Mouse (Mus musculus): ENCODE results near the gene Kif5a. TPM values are rescaled to one million over a fixed set of nuclear protein-coding genes. Genes with fewer than 3 reads are reported as not detected.

Kif5a gene
- polyA plus RNA-seq, 2 experiments = 0.01 to 0.11 TPM

DNA sequence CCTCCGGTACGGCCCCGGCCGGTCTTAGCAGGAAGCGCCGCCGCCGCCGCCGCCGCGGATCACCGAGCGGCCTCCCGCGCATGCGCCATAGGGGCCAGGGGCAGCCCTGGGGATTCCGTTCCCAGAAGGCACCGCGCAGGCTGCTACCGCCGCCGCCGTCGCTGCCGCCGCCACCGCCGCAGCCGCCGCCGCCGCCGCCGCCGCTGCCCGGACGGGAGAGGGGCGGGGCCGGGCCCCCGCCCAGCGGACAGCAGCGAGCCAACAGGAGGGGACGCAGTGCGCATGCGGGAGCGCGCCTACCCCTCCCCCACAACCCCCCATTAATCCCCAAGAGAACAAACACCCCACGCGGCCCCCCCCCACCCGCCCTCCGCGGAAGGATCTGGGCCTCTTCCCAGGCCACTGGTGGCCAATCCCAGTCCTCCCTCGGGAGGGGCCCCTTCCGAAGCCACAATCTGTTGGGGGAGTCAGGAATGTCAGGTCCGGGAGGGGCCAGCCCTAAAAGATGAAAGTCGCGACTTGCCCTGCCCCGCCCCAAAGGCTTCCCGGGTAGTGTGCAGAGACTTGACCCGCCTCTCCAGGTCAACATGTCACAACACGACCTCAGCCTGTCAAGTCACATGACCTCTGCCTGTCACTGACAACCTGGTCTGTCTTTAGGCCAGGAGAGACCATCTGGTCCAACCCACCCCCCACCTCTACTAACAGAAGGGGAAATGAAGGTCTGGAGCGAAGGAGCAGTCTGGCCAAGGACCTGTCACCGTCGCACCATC lies 25.8 kb upstream of the Kif5a start, which contains the start of gene Mbd6:
Gene Mbd6 (minus strand): TSS at position 219 of the 773 bp plus-strand sequence.
- peak within 1 kb of the TSS; percentile 90 for H3K4me2 ChIP-seq (ENCODE audit: low read depth)
- DNase-seq (ENCODE audit: low read depth in 3 of 3, low spot score in 3 of 3) (peak; percentile 84 to 90 (median 87)), ATAC-seq (ENCODE audit: insufficient read depth) (peak; percentile 55)
- H3K9ac ChIP-seq (replicated peaks) = peak within 1 kb of the TSS; percentile 92
- H3K4me1 ChIP-seq (replicated peaks; ENCODE audit: control insufficient read depth in 2 of 2, insufficient read depth in 2 of 2, low read length in 1 of 2) = peaks cover 19 to 37% of the 10 kb centered on the region in 2 experiments
- peak within 1 kb of the TSS; percentile 99 for H3K27ac ChIP-seq
- peaks cover 38% of the 10 kb centered on the region for H3K36me3 ChIP-seq (replicated peaks; ENCODE audit: control insufficient read depth, insufficient read depth, low read depth)
- H3K4me3 ChIP-seq (ENCODE audit: insufficient read depth in 1 of 2, low read depth in 2 of 2, low read length in 2 of 2) = peak within 1 kb of the TSS; percentile 78 to 87
- H3K9me3 ChIP-seq (ENCODE audit: control insufficient read depth, low read length) = no peaks in the 10 kb centered on the region
- H3K27me3 ChIP-seq (ENCODE audit: control insufficient read depth, insufficient read depth, low read length) = no peaks in the 10 kb centered on the region
- TF ChIP-seq EP300 (IDR thresholded peaks at IDR 0.05; ENCODE audit: low read depth) (peak; percentile 1; the same call in 1 of the 2 replicates), CTCF (IDR thresholded peaks at IDR 0.05; ENCODE audit: low read depth) (no peak)
- 1% methylated on average over 30 of the region's 65 CpGs for WGBS (ENCODE audit: insufficient replicate concordance)

DNA sequence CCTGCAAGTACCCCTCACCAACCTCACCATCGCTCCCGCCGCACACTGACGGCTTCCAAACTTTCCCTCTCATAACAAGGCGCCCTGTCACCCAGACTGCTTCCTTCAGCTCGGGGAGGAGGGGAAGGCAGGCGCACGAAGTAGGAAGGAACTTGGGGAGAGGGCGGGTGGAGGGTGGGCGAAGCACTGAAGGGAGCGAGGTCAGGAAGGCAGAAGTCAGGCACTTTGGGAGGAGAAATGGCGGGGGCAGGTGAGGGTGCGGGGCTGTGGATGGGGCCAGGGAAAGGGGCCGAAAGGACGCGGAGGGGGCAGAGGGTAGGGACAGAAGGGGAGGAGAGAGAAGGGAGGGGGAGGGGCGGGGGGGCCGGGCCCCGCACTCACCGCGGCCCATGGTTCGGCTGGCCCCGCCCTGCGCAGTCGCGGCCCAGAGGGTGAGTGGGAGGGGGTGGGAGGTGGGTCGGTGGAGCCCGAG lies 25.2 kb upstream of the Kif5a start:
- Histone ChIP-seq H3K27ac (peak overlapping the region; percentile 99), H3K36me3 (replicated peaks; ENCODE audit: control insufficient read depth, insufficient read depth, low read depth) (peaks cover 38% of the 10 kb centered on the region), H3K4me2 (ENCODE audit: low read depth) (peak overlapping the region; percentile 90), H3K9ac (replicated peaks) (peak overlapping the region; percentile 92), H3K27me3 (ENCODE audit: control insufficient read depth, insufficient read depth, low read length) (no peaks in the 10 kb centered on the region), H3K4me1 (replicated peaks; ENCODE audit: control insufficient read depth in 2 of 2, insufficient read depth in 2 of 2, low read length in 1 of 2) (peaks cover 13 to 34% of the 10 kb centered on the region in 2 experiments), H3K9me3 (ENCODE audit: control insufficient read depth, low read length) (no peaks in the 10 kb centered on the region), H3K4me3 (ENCODE audit: insufficient read depth in 1 of 2, low read depth in 2 of 2, low read length in 2 of 2) (peak overlapping the region; percentile 78 to 87)
- ATAC-seq (ENCODE audit: insufficient read depth) (peak; percentile 5; the same call in 1 of the 2 replicates), DNase-seq (ENCODE audit: low read depth in 3 of 3, low spot score in 3 of 3) (no peak)
- TF ChIP-seq EP300 (IDR thresholded peaks at IDR 0.05; ENCODE audit: low read depth) (no peak), CTCF (IDR thresholded peaks at IDR 0.05; ENCODE audit: low read depth) (no peak)
- 1% methylated on average over 17 of the region's 28 CpGs for WGBS (ENCODE audit: insufficient replicate concordance)

DNA sequence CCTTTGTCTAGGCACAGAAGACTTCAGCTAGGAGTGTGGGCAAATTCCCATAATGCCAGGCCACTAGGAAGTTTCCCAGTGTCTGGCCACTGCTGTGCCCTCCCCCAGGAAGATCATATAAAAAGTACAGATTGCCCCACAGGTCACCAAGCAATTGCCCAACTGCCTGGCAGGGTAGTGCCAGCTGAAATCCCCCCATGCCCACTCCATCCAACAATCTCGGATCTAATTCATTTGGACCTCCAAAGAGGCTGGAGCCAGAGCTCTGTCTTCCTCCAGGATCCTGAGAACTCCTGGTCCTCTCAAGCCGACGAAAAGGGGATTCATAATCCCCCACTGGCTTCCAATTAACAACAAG lies 24.8 kb upstream of the Kif5a start:
- Histone ChIP-seq H3K4me3 (ENCODE audit: insufficient read depth in 1 of 2, low read depth in 2 of 2, low read length in 2 of 2) (peak overlapping the region; percentile 78 to 87), H3K36me3 (replicated peaks; ENCODE audit: control insufficient read depth, insufficient read depth, low read depth) (peaks cover 38% of the 10 kb centered on the region), H3K9me3 (ENCODE audit: control insufficient read depth, low read length) (no peaks in the 10 kb centered on the region), H3K9ac (replicated peaks) (peak overlapping the region; percentile 92), H3K27ac (peak overlapping the region; percentile 99), H3K27me3 (ENCODE audit: control insufficient read depth, insufficient read depth, low read length) (no peaks in the 10 kb centered on the region), H3K4me2 (ENCODE audit: low read depth) (peak overlapping the region; percentile 90), H3K4me1 (replicated peaks; ENCODE audit: control insufficient read depth in 2 of 2, insufficient read depth in 2 of 2, low read length in 1 of 2) (peaks cover 9 to 30% of the 10 kb centered on the region in 2 experiments)
- no peak for TF ChIP-seq CTCF (IDR thresholded peaks at IDR 0.05; ENCODE audit: low read depth)
- no peak for TF ChIP-seq EP300 (IDR thresholded peaks at IDR 0.05; ENCODE audit: low read depth)
- ATAC-seq (ENCODE audit: insufficient read depth) (no peak), DNase-seq (ENCODE audit: low read depth in 3 of 3, low spot score in 3 of 3) (no peak)
- WGBS (ENCODE audit: insufficient replicate concordance) = 0% methylated on average over 3 of the region's 3 CpGs

DNA sequence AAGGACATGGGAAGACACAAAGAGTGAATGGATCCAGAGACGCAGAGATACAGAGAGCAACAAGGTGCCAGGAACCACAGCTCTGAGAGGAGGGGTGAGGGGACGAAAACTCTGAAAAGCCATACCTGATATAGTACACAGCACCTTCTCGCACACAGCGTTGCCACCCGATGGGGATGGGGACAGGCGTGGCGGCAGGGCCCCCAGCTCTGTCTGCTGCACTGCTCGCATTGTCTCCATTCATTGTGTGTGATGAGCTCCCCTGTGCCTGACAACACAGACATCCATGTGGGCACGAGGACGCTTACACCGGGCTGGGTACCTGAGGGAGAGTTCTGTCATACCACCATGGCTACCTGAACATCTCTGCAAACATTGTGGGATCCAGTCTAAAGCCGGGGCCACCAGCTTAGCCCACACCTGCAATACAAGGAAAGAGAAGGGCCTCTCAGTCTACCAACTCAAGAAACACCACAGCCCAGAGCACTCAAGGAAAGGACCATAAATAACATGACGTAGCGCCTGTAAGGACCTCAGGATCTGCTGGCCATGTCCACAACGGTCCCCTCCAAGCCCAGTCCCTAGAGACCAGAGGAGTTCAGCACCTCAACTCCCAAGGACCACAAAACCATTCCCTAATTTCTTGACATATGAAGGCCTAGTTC lies 24.3 kb upstream of the Kif5a start:
- ATAC-seq (ENCODE audit: insufficient read depth) (no peak), DNase-seq (ENCODE audit: low read depth in 3 of 3, low spot score in 3 of 3) (no peak)
- no peak for TF ChIP-seq CTCF (IDR thresholded peaks at IDR 0.05; ENCODE audit: low read depth)
- TF ChIP-seq EP300 (IDR thresholded peaks at IDR 0.05; ENCODE audit: low read depth) = no peak
- WGBS (ENCODE audit: insufficient replicate concordance) = 68% methylated on average over 15 of the region's 15 CpGs
- peak overlapping the region; percentile 78 to 87 for H3K4me3 ChIP-seq (ENCODE audit: insufficient read depth in 1 of 2, low read depth in 2 of 2, low read length in 2 of 2)
- no peaks in the 10 kb centered on the region for H3K9me3 ChIP-seq (ENCODE audit: control insufficient read depth, low read length)
- H3K27ac ChIP-seq = peak overlapping the region; percentile 99
- H3K4me1 ChIP-seq (replicated peaks; ENCODE audit: control insufficient read depth in 2 of 2, insufficient read depth in 2 of 2, low read length in 1 of 2) = peaks cover 4 to 28% of the 10 kb centered on the region in 2 experiments
- no peaks in the 10 kb centered on the region for H3K27me3 ChIP-seq (ENCODE audit: control insufficient read depth, insufficient read depth, low read length)
- H3K9ac ChIP-seq (replicated peaks) = peak overlapping the region; percentile 92
- peak overlapping the region; percentile 90 for H3K4me2 ChIP-seq (ENCODE audit: low read depth)
- H3K36me3 ChIP-seq (replicated peaks; ENCODE audit: control insufficient read depth, insufficient read depth, low read depth) = peaks cover 39% of the 10 kb centered on the region

DNA sequence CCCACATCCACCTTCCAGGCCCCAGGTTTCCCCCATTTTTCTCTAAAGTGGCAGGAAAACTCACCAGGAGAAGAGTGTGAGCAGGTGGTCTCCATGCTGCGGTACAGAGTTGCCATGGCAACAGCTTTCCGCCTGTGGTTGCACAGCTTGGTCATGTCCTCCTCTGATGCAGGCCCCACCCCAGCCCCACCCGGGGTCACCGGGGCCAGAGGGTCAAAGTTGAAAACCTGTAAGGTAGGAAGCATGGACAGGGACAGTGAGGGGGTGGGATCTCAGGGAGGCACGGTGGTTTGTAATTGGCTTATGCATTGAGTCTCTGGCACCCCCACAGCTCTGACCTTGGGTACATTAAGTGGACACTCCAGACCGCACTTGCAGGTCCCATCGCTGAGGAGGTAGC lies 23.6 kb upstream of the Kif5a start:
- no peak for ATAC-seq (ENCODE audit: insufficient read depth)
- 70% methylated on average over 7 of the region's 7 CpGs for WGBS (ENCODE audit: insufficient replicate concordance)
- TF ChIP-seq EP300 (IDR thresholded peaks at IDR 0.05; ENCODE audit: low read depth) = no peak
- TF ChIP-seq CTCF (IDR thresholded peaks at IDR 0.05; ENCODE audit: low read depth) = no peak

More for the DNA sequence above, 23.6 kb upstream of the Kif5a start:
- Histone ChIP-seq H3K4me1 (replicated peaks; ENCODE audit: control insufficient read depth in 2 of 2, insufficient read depth in 2 of 2, low read length in 1 of 2) (peaks cover 0 to 23% of the 10 kb centered on the region in 2 experiments; a peak in 3 of 4 replicates), H3K9me3 (ENCODE audit: control insufficient read depth, low read length) (no peaks in the 10 kb centered on the region), H3K27me3 (ENCODE audit: control insufficient read depth, insufficient read depth, low read length) (no peaks in the 10 kb centered on the region), H3K9ac (replicated peaks) (no peak overlapping the region), H3K27ac (no peak overlapping the region), H3K36me3 (replicated peaks; ENCODE audit: control insufficient read depth, insufficient read depth, low read depth) (peaks cover 43% of the 10 kb centered on the region), H3K4me3 (ENCODE audit: insufficient read depth in 1 of 2, low read depth in 2 of 2, low read length in 2 of 2) (peak overlapping the region in 1 of 2 experiments; percentile 87; a peak in 1 of 4 replicates), H3K4me2 (ENCODE audit: low read depth) (peak overlapping the region; percentile 90)
- no peak for DNase-seq (ENCODE audit: low read depth in 3 of 3, low spot score in 3 of 3)

All from liver, embryonic 14.5 days (tissue).